Mouse (Mus musculus): ENCODE data around the gene Hdgf. TPM values are rescaled to one million over a fixed set of nuclear protein-coding genes. Genes with fewer than 3 reads are reported as not detected.

Hdgf gene
- polyA plus RNA-seq, 1 experiment = 215 TPM

Other genes starting within 250 kb of the Hdgf start
- 0.38 TPM in 1 of 2 replicates, not detected in the other for gene Lrrc71, start 157.7 kb upstream of the Hdgf start, polyA plus RNA-seq (2012; ENCODE audit: insufficient read depth, insufficient read length, missing spikeins)
- gene Ntrk1, start 111.2 kb upstream of the Hdgf start, polyA plus RNA-seq (2012; ENCODE audit: insufficient read depth, insufficient read length, missing spikeins) = not detected in 2 replicates
- not detected in 2 replicates for gene Insrr, start 109.4 kb upstream of the Hdgf start, polyA plus RNA-seq (2012; ENCODE audit: insufficient read depth, insufficient read length, missing spikeins)
- gene Pear1, start 82.0 kb upstream of the Hdgf start, polyA plus RNA-seq (2012; ENCODE audit: insufficient read depth, insufficient read length, missing spikeins) = 2.7 and 4.0 TPM in 2 replicates
- gene Sh2d2a, start 59.6 kb upstream of the Hdgf start, polyA plus RNA-seq (2012; ENCODE audit: insufficient read depth, insufficient read length, missing spikeins) = not detected in 2 replicates
- gene Prcc, start 20.7 kb upstream of the Hdgf start, polyA plus RNA-seq (2012; ENCODE audit: insufficient read depth, insufficient read length, missing spikeins) = 25.6 and 28.7 TPM in 2 replicates
- gene Mrpl24, start 13.2 kb downstream of the Hdgf start, polyA plus RNA-seq (2012; ENCODE audit: insufficient read depth, insufficient read length, missing spikeins) = 158 and 172 TPM in 2 replicates
- 6.7 and 7.9 TPM in 2 replicates for gene Isg20l2, start 24.0 kb downstream of the Hdgf start, polyA plus RNA-seq (2012; ENCODE audit: insufficient read depth, insufficient read length, missing spikeins)
- gene Rrnad1, start 24.4 kb downstream of the Hdgf start, polyA plus RNA-seq (2012; ENCODE audit: insufficient read depth, insufficient read length, missing spikeins) = 4.5 and 6.7 TPM in 2 replicates
- not detected in 2 replicates for gene Crabp2, start 42.3 kb downstream of the Hdgf start, polyA plus RNA-seq (2012; ENCODE audit: insufficient read depth, insufficient read length, missing spikeins)
- 7.6 and 8.4 TPM in 2 replicates for gene Nes, start 64.8 kb downstream of the Hdgf start, polyA plus RNA-seq (2012; ENCODE audit: insufficient read depth, insufficient read length, missing spikeins)
- gene Bcan, start 93.9 kb downstream of the Hdgf start, polyA plus RNA-seq (2012; ENCODE audit: insufficient read depth, insufficient read length, missing spikeins) = not detected in 2 replicates
- not detected in 2 replicates for gene Hapln2, start 121.3 kb downstream of the Hdgf start, polyA plus RNA-seq (2012; ENCODE audit: insufficient read depth, insufficient read length, missing spikeins)
- 11.0 and 13.9 TPM in 2 replicates for gene Gpatch4, start 136.8 kb downstream of the Hdgf start, polyA plus RNA-seq (2012; ENCODE audit: insufficient read depth, insufficient read length, missing spikeins)
- 152 and 153 TPM in 2 replicates for gene Naxe, start 152.2 kb downstream of the Hdgf start, polyA plus RNA-seq (2012; ENCODE audit: insufficient read depth, insufficient read length, missing spikeins)
- gene Ttc24, start 172.0 kb downstream of the Hdgf start, polyA plus RNA-seq (2012; ENCODE audit: insufficient read depth, insufficient read length, missing spikeins) = not detected in 2 replicates
- 1.1 TPM in 1 of 2 replicates, not detected in the other for gene Iqgap3, start 175.7 kb downstream of the Hdgf start, polyA plus RNA-seq (2012; ENCODE audit: insufficient read depth, insufficient read length, missing spikeins)
- gene Mef2d, start 236.1 kb downstream of the Hdgf start, polyA plus RNA-seq (2012; ENCODE audit: insufficient read depth, insufficient read length, missing spikeins) = 34.8 and 50.0 TPM in 2 replicates

Measured in brown adipose tissue, adult 24 weeks (tissue).